Mouse (Mus musculus) heart, embryonic 14.5 days (tissue): ENCODE data around the gene Haghl. TPM values are rescaled to one million over a fixed set of nuclear protein-coding genes. Genes with fewer than 3 reads are reported as not detected.

ENCODE experiments used
- ATAC-seq: fragments of 200-750 bp; cut with Nextera tagmentation; 2 replicates; pipeline ENCODE4 v1.8.0; 2017; ENCODE audit warnings: low read depth, moderate TSS enrichment; ENCODE audit not compliant: insufficient number of reproducible peaks, insufficient read depth, low FRiP score
- H3K27ac ChIP-seq, 2 experiments: fragments of 200-500 bp in 1 of 2; fragments of 300-500 bp in 1 of 2; sonication (generic) in 1 of 2; replicated peaks in 1 of 2; 2 replicates each; pipeline ENCODE4 v1.5.1; 2012 to 2014; ENCODE audit warnings: low read depth in 2 of 2, low read length in 2 of 2, control low read depth in 1 of 2, mild to moderate bottlenecking in 1 of 2, mixed read lengths in 1 of 2; ENCODE audit not compliant: control insufficient read depth in 1 of 2, insufficient read depth in 1 of 2
- H3K27me3 ChIP-seq: fragments of 300-500 bp; sonication (generic); 2 replicates; pipeline ENCODE4 v1.6.1; 2014; ENCODE audit warnings: mild to moderate bottlenecking, low read length, control low read depth; ENCODE audit not compliant: control insufficient read depth, insufficient read depth
- H3K36me3 ChIP-seq: fragments of 300-500 bp; sonication (generic); 2 replicates; pipeline ENCODE4 v1.6.1; 2014; ENCODE audit warnings: mild to moderate bottlenecking, control low read depth, low read length, mixed read lengths; ENCODE audit not compliant: control insufficient read depth, insufficient read depth
- H3K4me1 ChIP-seq, 2 experiments: fragments of 200-500 bp in 1 of 2; fragments of 300-500 bp in 1 of 2; sonication (generic) in 1 of 2; 2 replicates each; pipeline ENCODE4 v1.6.1; 2012 to 2014; ENCODE audit warnings: low read length in 2 of 2, control low read depth in 1 of 2, mixed read lengths in 1 of 2; ENCODE audit not compliant: control insufficient read depth in 2 of 2, insufficient read depth in 2 of 2
- H3K4me2 ChIP-seq: fragments of 300-500 bp; sonication (generic); 2 replicates; pipeline ENCODE4 v1.6.1; 2014; ENCODE audit warnings: mild to moderate bottlenecking, low read length
- H3K4me3 ChIP-seq, 2 experiments: fragments of 200-500 bp in 1 of 2; fragments of 300-500 bp in 1 of 2; sonication (generic) in 1 of 2; 2 replicates each; pipeline ENCODE4 v1.5.1; 2012 to 2014; ENCODE audit warnings: low read length in 2 of 2, mild to moderate bottlenecking in 2 of 2, control low read depth in 1 of 2, low read depth in 1 of 2, moderate library complexity in 1 of 2; ENCODE audit not compliant: control insufficient read depth in 1 of 2, insufficient read depth in 1 of 2
- H3K9ac ChIP-seq: fragments of 300-500 bp; sonication (generic); 2 replicates; pipeline ENCODE4 v1.6.1; 2014; ENCODE audit warnings: mild to moderate bottlenecking, low read length
- H3K9me3 ChIP-seq: fragments of 300-500 bp; sonication (generic); 2 replicates; pipeline ENCODE4 v1.6.1; 2016; ENCODE audit warnings: low read length, control low read depth; ENCODE audit not compliant: control insufficient read depth
- WGBS: fragments of 180-500 bp; shearing (Covaris S2); extraction: QIAGEN DNeasy Blood & Tissue Kit; methylation state at CpG from one replicate; pipeline ENCODE4 v1.1.7; 2014; 5-methylcytosine and 5-hydroxymethylcytosine counted together
- polyA plus RNA-seq: library from polyadenylated mRNA; unstranded; fragments of >200 nt; fragmentation: Nextera tagmentation; extraction: Ambion mirVana; gene quantifications from 2 replicates; pipeline ENCODE4 v1.2.1, GENCODE M21; 2014

Haghl gene
- polyA plus RNA-seq, 1 experiment from 2014 or later, result 60.2 TPM

DNA sequence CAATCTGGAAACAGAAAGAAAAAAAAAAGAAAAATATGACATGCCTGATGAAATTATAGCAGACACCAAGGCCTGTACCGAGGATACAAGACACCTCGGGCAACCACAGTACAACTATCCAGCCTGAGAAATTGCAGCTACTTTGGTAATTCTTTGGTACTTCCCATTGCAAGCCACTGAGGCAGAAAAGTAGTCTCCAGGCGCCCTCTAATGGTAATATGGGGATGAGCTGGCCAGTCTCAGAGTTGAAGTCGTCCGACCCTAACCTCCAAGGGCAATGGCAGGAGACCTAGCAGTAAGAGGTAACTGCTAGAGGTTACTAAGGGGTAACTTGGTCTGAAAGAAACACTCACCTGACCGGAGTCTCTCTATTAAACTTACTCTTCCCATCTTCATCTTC is 15.6 kb upstream of the Haghl start:
- no peak for ATAC-seq
- no peaks in the 10 kb centered on the region for H3K9me3 ChIP-seq
- H3K4me1 ChIP-seq, result peaks cover 12 to 16% of the 10 kb centered on the region in 2 experiments
- H3K27ac ChIP-seq, result no peak overlapping the region
- H3K4me3 ChIP-seq, result no peak overlapping the region
- H3K27me3 ChIP-seq, result no peaks in the 10 kb centered on the region
- no peaks in the 10 kb centered on the region for H3K36me3 ChIP-seq
- no peak overlapping the region for H3K9ac ChIP-seq
- 7% methylated on average over 6 of the region's 6 CpGs for WGBS
- no peak overlapping the region for H3K4me2 ChIP-seq

DNA sequence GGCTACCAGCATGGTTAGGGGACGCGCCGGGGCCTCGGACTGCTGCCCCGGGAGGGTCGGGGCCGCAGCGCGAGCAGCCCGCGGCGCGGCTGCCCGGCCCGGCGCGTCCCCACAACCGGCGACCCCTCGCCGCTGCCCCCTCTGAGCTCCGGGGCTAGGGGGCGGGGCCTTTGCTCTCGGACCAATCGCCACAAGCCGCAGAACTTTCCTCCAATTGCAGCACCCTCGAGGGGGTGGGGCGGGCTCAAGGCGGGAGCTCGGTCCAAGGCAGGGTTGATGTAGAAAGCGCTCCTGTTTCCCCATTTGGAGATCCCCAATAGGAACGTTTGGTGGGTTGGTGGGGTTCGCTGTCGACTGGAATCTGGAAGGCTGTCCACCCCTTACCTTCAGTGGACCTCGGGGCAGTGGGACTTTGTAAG is 11.5 kb upstream of the Haghl start, which contains the start of gene Metrn:
Metrn (minus strand) TSS at position 186 of the 419 bp plus-strand sequence.
- Histone ChIP-seq H3K36me3 (no peaks in the 10 kb centered on the region), H3K9ac (peak within 1 kb of the TSS; percentile 67), H3K27me3 (no peaks in the 10 kb centered on the region), H3K9me3 (no peaks in the 10 kb centered on the region), H3K4me1 (peaks cover 17 to 25% of the 10 kb centered on the region in 2 experiments), H3K4me2 (peak within 1 kb of the TSS; percentile 95), H3K4me3 (peak within 1 kb of the TSS; percentile 61 to 86), H3K27ac (0 out of 4 replicates have a peak within 1 kb of the TSS, but pooled peaks of 1 of the 2 experiments have one; percentile 24)
- peak; percentile 69 for ATAC-seq
- WGBS, result 2% methylated on average over 35 of the region's 35 CpGs

DNA sequence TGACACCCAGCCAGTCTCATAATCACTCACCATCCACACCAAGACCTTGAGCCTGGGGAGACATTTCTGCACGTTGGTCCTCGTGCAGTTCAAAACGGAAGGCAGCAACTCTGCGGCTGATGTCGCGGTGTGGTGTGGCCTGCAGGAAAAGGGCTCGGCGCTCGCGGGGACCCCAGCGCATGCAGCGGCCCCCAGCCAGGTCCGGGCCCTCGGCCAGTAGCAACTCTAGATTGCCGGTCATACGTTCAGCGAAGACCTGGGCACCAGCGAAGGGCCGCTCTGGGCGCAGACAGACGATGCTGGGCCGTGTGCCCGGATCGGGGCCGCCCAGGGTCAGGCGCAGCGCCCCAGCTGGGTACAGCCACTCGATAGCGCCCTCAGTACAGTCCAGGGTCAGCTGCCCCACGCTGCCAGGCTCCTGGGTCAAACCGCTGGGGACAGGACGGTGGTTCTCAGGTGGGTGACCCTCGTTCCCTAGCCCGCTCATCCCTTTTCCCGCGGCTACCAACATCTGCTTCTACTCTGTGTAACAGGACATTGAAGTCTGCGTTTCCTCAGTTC is 10.8 kb upstream of the Haghl start:
- H3K27ac ChIP-seq, result 0 out of 4 replicates have a peak overlapping the region, but pooled peaks of 1 of the 2 experiments have one; percentile 24
- peak overlapping the region; percentile 95 for H3K4me2 ChIP-seq
- peak overlapping the region; percentile 61 to 86 for H3K4me3 ChIP-seq
- H3K9me3 ChIP-seq, result no peaks in the 10 kb centered on the region
- H3K4me1 ChIP-seq, result peaks cover 19 to 30% of the 10 kb centered on the region in 2 experiments
- H3K27me3 ChIP-seq, result no peaks in the 10 kb centered on the region
- H3K36me3 ChIP-seq, result no peaks in the 10 kb centered on the region
- ATAC-seq, result no peak
- peak overlapping the region; percentile 67 for H3K9ac ChIP-seq
- WGBS, result 3% methylated on average over 37 of the region's 37 CpGs

DNA sequence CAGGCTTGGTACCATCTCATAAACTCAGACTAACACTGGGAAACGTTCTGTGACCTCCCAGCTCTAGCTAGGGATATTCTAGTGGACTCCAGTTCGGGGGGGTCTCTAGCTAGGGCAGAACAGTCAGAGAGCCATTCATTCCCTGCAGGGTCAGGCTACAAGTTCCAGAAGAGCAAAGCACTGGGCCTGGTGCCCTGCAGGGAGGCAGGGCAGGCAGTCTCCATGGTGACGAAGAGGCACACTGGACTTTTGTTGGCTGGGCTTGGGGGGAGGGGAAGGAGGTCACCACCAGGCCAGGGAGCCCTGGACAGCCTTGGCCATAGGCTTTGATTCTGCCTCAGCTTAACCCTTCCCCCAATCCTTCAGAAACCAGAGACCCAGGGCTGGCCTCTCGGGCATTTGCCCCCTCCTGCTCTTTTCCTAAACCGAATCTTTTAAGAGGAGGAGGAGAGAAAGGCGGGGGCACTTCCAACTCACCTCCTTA is 10.2 kb upstream of the Haghl start, which contains the start of gene AC134908.4:
AC134908.4 (minus strand) TSS at position 51 of the 484 bp plus-strand sequence.
- H3K9ac ChIP-seq, result peak within 1 kb of the TSS; percentile 67
- H3K27ac ChIP-seq, result 0 out of 4 replicates have a peak within 1 kb of the TSS, but pooled peaks of 1 of the 2 experiments have one; percentile 24
- no peak for ATAC-seq
- H3K36me3 ChIP-seq, result no peaks in the 10 kb centered on the region
- no peaks in the 10 kb centered on the region for H3K9me3 ChIP-seq
- H3K4me2 ChIP-seq, result peak within 1 kb of the TSS; percentile 95
- peak within 1 kb of the TSS; percentile 61 to 86 for H3K4me3 ChIP-seq
- H3K27me3 ChIP-seq, result no peaks in the 10 kb centered on the region
- H3K4me1 ChIP-seq, result peaks cover 21 to 36% of the 10 kb centered on the region in 2 experiments
- 40% methylated on average over 6 of the region's 6 CpGs for WGBS

DNA sequence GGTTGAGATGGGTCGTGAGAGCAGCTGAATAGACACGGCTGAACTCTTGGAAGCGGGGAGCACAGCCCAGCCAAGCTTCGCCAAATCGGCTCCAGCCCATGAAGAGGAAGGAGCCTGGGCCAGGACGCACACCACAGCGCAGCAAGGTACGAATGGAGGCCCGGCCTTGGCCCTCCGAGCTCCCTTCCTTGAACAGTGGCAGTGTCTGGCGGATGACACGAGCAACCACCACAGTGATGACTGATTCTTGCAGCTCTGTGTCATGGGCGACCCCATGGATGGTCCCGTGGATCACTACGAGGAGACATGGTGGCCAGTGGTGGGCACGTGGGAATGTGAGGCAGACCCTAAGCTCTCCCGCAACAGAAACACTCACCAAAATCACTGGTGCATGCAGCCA is 9.5 kb upstream of the Haghl start:
- no peak overlapping the region for H3K4me3 ChIP-seq
- H3K9me3 ChIP-seq, result no peaks in the 10 kb centered on the region
- H3K4me2 ChIP-seq, result no peak overlapping the region
- WGBS, result 87% methylated on average over 17 of the region's 17 CpGs
- no peak for ATAC-seq
- 0 out of 2 replicates have a peak, but pooled peaks cover 3% of the 10 kb centered on the region for H3K36me3 ChIP-seq
- H3K27me3 ChIP-seq, result no peaks in the 10 kb centered on the region
- peaks cover 21 to 36% of the 10 kb centered on the region in 2 experiments for H3K4me1 ChIP-seq
- no peak overlapping the region for H3K9ac ChIP-seq
- no peak overlapping the region for H3K27ac ChIP-seq

DNA sequence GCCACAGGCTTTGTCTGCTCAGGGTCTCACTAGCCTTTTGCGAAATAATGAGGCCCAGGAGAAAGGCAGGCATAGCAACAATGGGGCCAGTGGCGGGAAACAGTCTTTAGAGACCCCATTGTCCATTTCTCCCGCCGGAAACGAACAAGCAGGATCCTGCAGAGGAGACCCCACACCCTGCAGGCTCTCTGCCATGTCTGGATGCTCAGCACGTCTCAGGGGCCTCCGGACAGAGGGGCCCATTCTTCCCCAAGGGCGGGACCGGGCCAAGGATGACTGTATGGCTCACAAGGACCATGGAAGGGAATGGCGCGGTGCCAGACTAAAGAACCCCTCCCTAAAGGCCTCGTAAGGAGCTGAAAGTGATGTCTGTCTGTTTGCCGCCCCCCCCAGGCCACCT is 8.7 kb upstream of the Haghl start:
- H3K36me3 ChIP-seq, result peaks cover 11% of the 10 kb centered on the region
- peaks cover 21 to 36% of the 10 kb centered on the region in 2 experiments for H3K4me1 ChIP-seq
- no peaks in the 10 kb centered on the region for H3K9me3 ChIP-seq
- WGBS, result 81% methylated on average over 13 of the region's 13 CpGs
- no peak overlapping the region for H3K4me3 ChIP-seq
- H3K4me2 ChIP-seq, result no peak overlapping the region
- no peak overlapping the region for H3K9ac ChIP-seq
- H3K27ac ChIP-seq, result no peak overlapping the region
- no peak for ATAC-seq
- H3K27me3 ChIP-seq, result no peaks in the 10 kb centered on the region

DNA sequence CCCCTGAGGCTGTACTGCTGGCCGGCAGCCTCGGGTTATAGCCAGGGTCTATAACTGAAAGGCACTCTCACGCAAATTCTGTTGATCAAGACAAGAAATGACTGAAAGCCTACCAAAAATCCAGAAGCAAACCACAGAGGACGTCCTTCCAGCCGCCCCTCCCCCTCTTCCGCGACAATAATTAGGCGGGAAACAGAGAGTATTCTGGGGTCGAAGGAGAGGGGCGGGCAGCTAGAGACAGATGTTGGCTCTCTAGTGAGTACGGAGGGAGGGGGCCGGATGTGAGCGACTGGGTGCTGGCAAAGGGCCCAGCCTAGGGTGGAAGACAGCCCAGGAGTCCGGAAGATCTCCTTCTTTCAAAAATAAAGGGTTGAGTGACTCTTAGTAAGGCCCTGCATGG is 7.1 kb upstream of the Haghl start, which contains the start of gene Fam173a:
Fam173a (minus strand) TSS at position 287 of the 400 bp plus-strand sequence.
- Histone ChIP-seq H3K9me3 (no peaks in the 10 kb centered on the region), H3K4me1 (peaks cover 21 to 36% of the 10 kb centered on the region in 2 experiments), H3K9ac (peak within 1 kb of the TSS; percentile 84), H3K27ac (peak within 1 kb of the TSS; percentile 93 to 95), H3K4me2 (peak within 1 kb of the TSS; percentile 76), H3K4me3 (peak within 1 kb of the TSS; percentile 76 to 80), H3K27me3 (no peaks in the 10 kb centered on the region), H3K36me3 (peaks cover 24% of the 10 kb centered on the region)
- peak; percentile 65 for ATAC-seq
- under 1% methylated on average over 13 of the region's 14 CpGs for WGBS
